Mouse (Mus musculus): Measurements from ENCODE around the gene Treh.

DNA sequence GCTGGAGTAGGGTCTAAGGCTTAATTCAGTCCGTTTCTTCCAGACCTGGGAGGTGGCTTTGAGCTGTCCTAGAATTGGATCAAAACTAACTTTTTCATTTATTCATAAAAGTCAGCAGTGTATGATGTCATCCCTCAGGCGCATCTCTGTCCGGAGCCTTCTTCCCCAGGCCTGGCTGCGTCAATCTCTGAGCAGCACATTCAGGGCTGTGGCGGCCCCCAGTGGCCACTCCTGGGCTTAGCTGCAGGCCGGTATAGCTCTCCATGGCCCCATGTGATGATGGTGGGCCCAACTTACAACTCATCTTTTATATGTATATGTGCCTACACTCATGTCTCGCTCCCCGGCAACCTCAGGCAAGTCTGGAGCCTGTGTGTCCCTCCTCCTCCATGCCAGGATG lies 21.0 kb upstream of the Treh start:
- TF ChIP-seq POLR2A (IDR thresholded peaks at IDR 0.05; ENCODE audit: low read depth, low read length) (no peak), CTCF (IDR thresholded peaks at IDR 0.05; ENCODE audit: extremely low read depth, insufficient read depth, insufficient read length, insufficient replicate concordance) (peak; percentile 95)
